Mouse (Mus musculus) embryonic facial prominence, embryonic 14.5 days (tissue): Measurements from ENCODE around the gene Tspyl3. TPM values are rescaled to one million over a fixed set of nuclear protein-coding genes. Genes with fewer than 3 reads are reported as not detected.
A peak's percentile ranks its signal among the peaks of the same experiment; 100 is the strongest.
"Not testable (repeated sequence)": the region's sequence is repeated elsewhere in the genome, so short reads cannot be mapped to it uniquely, and the experiment has no call there.

Source experiments
- ATAC-seq: fragments of 200-750 bp; cut with Nextera tagmentation; 2 replicates; pipeline ENCODE4 v1.8.0; 2017; ENCODE audit warnings: low read depth, moderate number of reproducible peaks, moderate TSS enrichment
- DNase-seq: peaks from one replicate; pipeline ENCODE4 v3.0.0-alpha.2; 2015; ENCODE audit warnings: low spot score
- H3K27ac ChIP-seq: fragments of 300-500 bp; sonication (generic); replicated peaks from 2 replicates; pipeline ENCODE4 v1.5.1; 2014; ENCODE audit warnings: low read depth, mild to moderate bottlenecking, low read length, moderate library complexity
- H3K27me3 ChIP-seq: fragments of 300-500 bp; sonication (generic); replicated peaks from 2 replicates; pipeline ENCODE4 v1.6.1; 2014; ENCODE audit warnings: low read length; ENCODE audit not compliant: control insufficient read depth, insufficient read depth
- H3K36me3 ChIP-seq: fragments of 300-500 bp; sonication (generic); 2 replicates; pipeline ENCODE4 v1.6.1; 2014; ENCODE audit warnings: low read length, mixed read lengths; ENCODE audit not compliant: control insufficient read depth, insufficient read depth
- H3K4me1 ChIP-seq: fragments of 300-500 bp; sonication (generic); 2 replicates; pipeline ENCODE4 v1.6.1; 2014; ENCODE audit warnings: antibody characterized with exemption, low read length; ENCODE audit not compliant: control insufficient read depth, insufficient read depth
- H3K4me2 ChIP-seq: fragments of 300-500 bp; sonication (generic); 2 replicates; pipeline ENCODE4 v1.6.1; 2014; ENCODE audit warnings: low read depth, mild to moderate bottlenecking, low read length, moderate library complexity, mixed read lengths
- H3K4me3 ChIP-seq: fragments of 300-500 bp; sonication (generic); 2 replicates; pipeline ENCODE4 v1.5.1; 2014; ENCODE audit warnings: low read depth, mild to moderate bottlenecking, low read length
- H3K9ac ChIP-seq: fragments of 300-500 bp; sonication (generic); 2 replicates; pipeline ENCODE4 v1.6.1; 2014; ENCODE audit warnings: low read depth, mild to moderate bottlenecking, low read length, moderate library complexity, mixed read lengths
- H3K9me3 ChIP-seq: fragments of 300-500 bp; sonication (generic); 2 replicates; pipeline ENCODE4 v1.6.1; 2016; ENCODE audit warnings: low read length; ENCODE audit not compliant: control insufficient read depth
- WGBS: fragments of 180-500 bp; shearing (Covaris S2); extraction: QIAGEN DNeasy Blood & Tissue Kit; methylation state at CpG from one replicate; pipeline ENCODE4 v1.1.7; 2014; 5-methylcytosine and 5-hydroxymethylcytosine counted together
- polyA plus RNA-seq: library from polyadenylated mRNA; unstranded; fragments of >200 nt; fragmentation: Nextera tagmentation; extraction: Ambion mirVana; gene quantifications from 2 replicates; pipeline ENCODE4 v1.2.1, GENCODE M21; 2014

Gene Tspyl3
- polyA plus RNA-seq, result 12.0 and 14.7 TPM in 2 replicates

- H3K9ac ChIP-seq, result peak within 1 kb of the TSS; percentile 87
- peak; percentile 84 for ATAC-seq
- no peaks in the 10 kb centered on the region for H3K9me3 ChIP-seq
- DNase-seq, result peak; percentile 72
- peak within 1 kb of the TSS; percentile 80 for H3K27ac ChIP-seq
- H3K4me3 ChIP-seq, result peak within 1 kb of the TSS; percentile 63
- H3K36me3 ChIP-seq, result peaks cover 30% of the 10 kb centered on the region
- peak within 1 kb of the TSS; percentile 77 for H3K4me2 ChIP-seq
- H3K27me3 ChIP-seq, result no peaks in the 10 kb centered on the region
- peaks cover 3% of the 10 kb centered on the region; the same call in 1 of the 2 replicates for H3K4me1 ChIP-seq
- WGBS, result under 1% methylated on average over 28 of the region's 31 CpGs
Observed at GRCm38 (mm10) chr2:153224946-153225594, at the start of gene Tspyl3. Tspyl3 (minus strand) TSS chr2:153225441.

GRCm38 (mm10) chr2:153274919-153275247 is 49.6 kb upstream of the Tspyl3 start:
- DNase-seq, result no peak
- Histone ChIP-seq H3K9ac (no peak overlapping the region), H3K36me3 (no peaks in the 10 kb centered on the region), H3K9me3 (no peaks in the 10 kb centered on the region), H3K27ac (no peak overlapping the region), H3K4me3 (no peak overlapping the region), H3K4me1 (no peaks in the 10 kb centered on the region), H3K4me2 (no peak overlapping the region), H3K27me3 (no peaks in the 10 kb centered on the region)
- WGBS, result 77% methylated on average over 6 of the region's 6 CpGs
- ATAC-seq, result no peak

- not testable (repeated sequence) for H3K9ac ChIP-seq, H3K27ac ChIP-seq, H3K4me1 ChIP-seq, H3K4me2 ChIP-seq, H3K36me3 ChIP-seq, ATAC-seq, H3K9me3 ChIP-seq, H3K27me3 ChIP-seq, H3K4me3 ChIP-seq, DNase-seq
- 67% methylated on average over 6 of the region's 6 CpGs for WGBS
Observed at GRCm38 (mm10) chr2:153274200-153274918, 49.1 kb upstream of the Tspyl3 start.

- WGBS, result 70% methylated on average over 8 of the region's 8 CpGs
Observed at GRCm38 (mm10) chr2:153270231-153270915, 45.1 kb upstream of the Tspyl3 start.

GRCm38 (mm10) chr2:153267331-153267730 is 42.1 kb upstream of the Tspyl3 start:
- Histone ChIP-seq H3K27me3 (no peaks in the 10 kb centered on the region), H3K4me3 (no peak overlapping the region), H3K9ac (no peak overlapping the region), H3K4me2 (no peak overlapping the region), H3K27ac (no peak overlapping the region), H3K36me3 (peaks cover 41% of the 10 kb centered on the region), H3K9me3 (no peaks in the 10 kb centered on the region), H3K4me1 (no peaks in the 10 kb centered on the region)
- ATAC-seq, result no peak
- 86% methylated on average over 2 of the region's 2 CpGs for WGBS
- no peak for DNase-seq

More at GRCm38 (mm10) chr2:153270231-153270915, 45.1 kb upstream of the Tspyl3 start:
- ATAC-seq, result peak; percentile 48
- H3K9me3 ChIP-seq, H3K4me2 ChIP-seq, H3K4me3 ChIP-seq, H3K9ac ChIP-seq, H3K4me1 ChIP-seq, H3K27me3 ChIP-seq, H3K27ac ChIP-seq, DNase-seq: not testable (repeated sequence)
- H3K36me3 ChIP-seq, result peaks cover 18% of the 10 kb centered on the region

- no peaks in the 10 kb centered on the region for H3K4me1 ChIP-seq
- no peak for DNase-seq
- no peak overlapping the region for H3K9ac ChIP-seq
- no peak overlapping the region for H3K27ac ChIP-seq
- 85% methylated on average over 7 of the region's 7 CpGs for WGBS
- H3K4me3 ChIP-seq, result no peak overlapping the region
- peaks cover 55% of the 10 kb centered on the region for H3K36me3 ChIP-seq
- no peaks in the 10 kb centered on the region for H3K9me3 ChIP-seq
- no peaks in the 10 kb centered on the region for H3K27me3 ChIP-seq
- ATAC-seq, result no peak
- no peak overlapping the region for H3K4me2 ChIP-seq
Observed at GRCm38 (mm10) chr2:153263053-153263452, 37.8 kb upstream of the Tspyl3 start.

- no peak overlapping the region for H3K4me3 ChIP-seq
- ATAC-seq (no peak), DNase-seq (no peak)
- WGBS, result 68% methylated on average over 3 of the region's 3 CpGs
- H3K4me1 ChIP-seq, result no peaks in the 10 kb centered on the region
- H3K9ac ChIP-seq, result no peak overlapping the region
- no peak overlapping the region for H3K27ac ChIP-seq
- H3K36me3 ChIP-seq, result peaks cover 33% of the 10 kb centered on the region
- H3K4me2 ChIP-seq, result no peak overlapping the region
- H3K9me3 ChIP-seq, result no peaks in the 10 kb centered on the region
- H3K27me3 ChIP-seq, result no peaks in the 10 kb centered on the region
Observed at GRCm38 (mm10) chr2:153259864-153260674, 34.8 kb upstream of the Tspyl3 start.
